Mouse (Mus musculus) ovary, postnatal 10 days (tissue): ENCODE measurements at regions not wholly inside any gene's neighbourhood (a gene's known extent, or its start where the extent isn't known, plus 50 kb on each side); places are given as distances from the start of the nearest gene placed in this dataset.

Experiments used
- DNase-seq: peaks from one replicate; pipeline ENCODE4 v3.0.0; 2022; ENCODE audit warnings: low spot score

- DNase-seq = no peak
Observed at GRCm38 (mm10) chr2:106083001-106083400, 79.7 kb upstream of the Dnajc24 start.

- DNase-seq = peak; percentile 35
Observed at GRCm38 (mm10) chr2:106081951-106082350, 78.6 kb upstream of the Dnajc24 start.

GRCm38 (mm10) chr2:106080626-106081025 is 77.3 kb upstream of the Dnajc24 start:
- DNase-seq = no peak

GRCm38 (mm10) chr2:106078591-106078990 is 75.2 kb upstream of the Dnajc24 start:
- DNase-seq = no peak

GRCm38 (mm10) chr2:106074441-106074840 is 71.1 kb upstream of the Dnajc24 start:
- DNase-seq = no peak

- no peak for DNase-seq
Observed at GRCm38 (mm10) chr2:106064316-106064715, 61.0 kb upstream of the Dnajc24 start.
